Mouse (Mus musculus) midbrain, embryonic 16.5 days (tissue): ENCODE measurements around the gene Dnajc16. TPM values are rescaled to one million over a fixed set of nuclear protein-coding genes. Genes with fewer than 3 reads are reported as not detected.

ENCODE experiments used
- ATAC-seq: fragments of 200-750 bp; cut with Nextera tagmentation; 2 replicates; pipeline ENCODE4 v1.8.0; 2017; ENCODE audit warnings: moderate TSS enrichment
- H3K27ac ChIP-seq: fragments of 300-500 bp; sonication (generic); 2 replicates; pipeline ENCODE4 v1.5.1; 2014; ENCODE audit warnings: mild to moderate bottlenecking, low read length, mixed read lengths
- H3K27me3 ChIP-seq: fragments of 300-500 bp; sonication (generic); 2 replicates; pipeline ENCODE4 v1.6.1; 2014; ENCODE audit warnings: low read depth, low read length, mixed read lengths; ENCODE audit not compliant: control insufficient read depth, insufficient read depth
- H3K36me3 ChIP-seq: fragments of 300-500 bp; sonication (generic); 2 replicates; pipeline ENCODE4 v1.6.1; 2014; ENCODE audit warnings: mild to moderate bottlenecking, low read length, moderate library complexity, mixed read lengths; ENCODE audit not compliant: control insufficient read depth, insufficient read depth
- H3K4me1 ChIP-seq: fragments of 300-500 bp; sonication (generic); 2 replicates; pipeline ENCODE4 v1.6.1; 2014; ENCODE audit warnings: mild to moderate bottlenecking, low read length, mixed read lengths; ENCODE audit not compliant: control insufficient read depth, insufficient read depth
- H3K4me2 ChIP-seq: fragments of 300-500 bp; sonication (generic); 2 replicates; pipeline ENCODE4 v1.6.1; 2014; ENCODE audit warnings: mild to moderate bottlenecking, low read length, mixed read lengths
- H3K4me3 ChIP-seq: fragments of 300-500 bp; sonication (generic); 2 replicates; pipeline ENCODE4 v1.5.1; 2014; ENCODE audit warnings: low read depth, mild to moderate bottlenecking, low read length, moderate library complexity, mixed read lengths
- H3K9ac ChIP-seq: fragments of 300-500 bp; sonication (generic); 2 replicates; pipeline ENCODE4 v1.6.1; 2014; ENCODE audit warnings: low read depth, low read length, mixed read lengths
- H3K9me3 ChIP-seq: fragments of 300-500 bp; sonication (generic); replicated peaks from 2 replicates; pipeline ENCODE4 v1.6.1; 2014; ENCODE audit warnings: mild to moderate bottlenecking, low read length, mixed read lengths; ENCODE audit not compliant: control insufficient read depth, poor library complexity, severe bottlenecking
- WGBS: fragments of 180-500 bp; shearing (Covaris S2); extraction: QIAGEN DNeasy Blood & Tissue Kit; methylation state at CpG from one replicate; pipeline ENCODE4 v1.1.7; 2014; 5-methylcytosine and 5-hydroxymethylcytosine counted together
- polyA plus RNA-seq: library from polyadenylated mRNA; unstranded; fragments of >200 nt; fragmentation: Nextera tagmentation; extraction: Ambion mirVana; gene quantifications from 2 replicates; pipeline ENCODE4 v1.2.1, GENCODE M21; 2015

The Dnajc16 gene
- polyA plus RNA-seq, 1 experiment from 2014 or later: 6.6 TPM

DNA sequence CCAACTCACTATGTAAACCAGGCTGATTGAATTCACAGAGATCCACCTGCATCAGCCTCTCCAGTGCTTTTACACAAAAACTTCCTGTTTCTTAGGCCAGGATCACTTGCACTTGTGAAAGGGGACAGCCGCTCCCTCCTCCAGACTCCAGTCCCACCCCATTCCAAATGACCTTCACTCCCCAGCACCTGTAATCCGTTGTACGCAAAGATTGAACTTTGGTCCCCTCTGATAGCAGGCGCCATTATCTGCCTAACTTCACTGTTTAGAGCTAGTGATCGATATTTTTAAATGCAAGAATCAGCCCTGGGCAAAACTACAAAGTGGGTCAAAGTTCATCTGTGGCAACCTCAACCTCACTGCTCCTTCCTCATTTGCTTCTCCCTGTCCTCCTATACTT, 59.0 kb downstream of the Dnajc16 start:
- no peak overlapping the region for H3K4me3 ChIP-seq
- no peaks in the 10 kb centered on the region for H3K36me3 ChIP-seq
- no peaks in the 10 kb centered on the region for H3K9me3 ChIP-seq
- no peak overlapping the region for H3K27ac ChIP-seq
- peaks cover 9% of the 10 kb centered on the region; the same call in 1 of the 2 replicates for H3K4me1 ChIP-seq
- ATAC-seq: no peak
- WGBS: 75% methylated on average over 5 of the region's 5 CpGs
- H3K4me2 ChIP-seq: no peak overlapping the region
- H3K9ac ChIP-seq: no peak overlapping the region
- 0 out of 2 replicates have a peak, but pooled peaks cover 2% of the 10 kb centered on the region for H3K27me3 ChIP-seq

- H3K27ac ChIP-seq: no peak overlapping the region
- H3K4me3 ChIP-seq: no peak overlapping the region
- 0 out of 2 replicates have a peak, but pooled peaks cover 2% of the 10 kb centered on the region for H3K27me3 ChIP-seq
- ATAC-seq: no peak
- H3K9ac ChIP-seq: no peak overlapping the region
- no peaks in the 10 kb centered on the region for H3K36me3 ChIP-seq
- H3K4me1 ChIP-seq: peaks cover 6% of the 10 kb centered on the region; the same call in 1 of the 2 replicates
- 89% methylated on average over 13 of the region's 13 CpGs for WGBS
- no peak overlapping the region for H3K4me2 ChIP-seq
- no peaks in the 10 kb centered on the region for H3K9me3 ChIP-seq
These were observed 60.3 kb downstream of the Dnajc16 start for GRCm38 (mm10) chr4:141730401-141730800.

GRCm38 (mm10) chr4:141729266-141729665, 61.5 kb downstream of the Dnajc16 start:
- 0 out of 2 replicates have a peak, but pooled peaks cover under 1% of the 10 kb centered on the region for H3K4me1 ChIP-seq
- H3K4me2 ChIP-seq: no peak overlapping the region
- no peak overlapping the region for H3K27ac ChIP-seq
- no peak for ATAC-seq
- 80% methylated on average over 3 of the region's 3 CpGs for WGBS
- no peaks in the 10 kb centered on the region for H3K36me3 ChIP-seq
- 0 out of 2 replicates have a peak, but pooled peaks cover 2% of the 10 kb centered on the region for H3K27me3 ChIP-seq
- H3K4me3 ChIP-seq: no peak overlapping the region
- no peaks in the 10 kb centered on the region for H3K9me3 ChIP-seq
- no peak overlapping the region for H3K9ac ChIP-seq

GRCm38 (mm10) chr4:141725738-141726137, 65.0 kb downstream of the Dnajc16 start:
- Histone ChIP-seq H3K36me3 (no peaks in the 10 kb centered on the region), H3K27ac (no peak overlapping the region), H3K9ac (no peak overlapping the region), H3K4me3 (no peak overlapping the region), H3K4me2 (no peak overlapping the region), H3K4me1 (peaks cover 16% of the 10 kb centered on the region), H3K27me3 (0 out of 2 replicates have a peak, but pooled peaks cover 2% of the 10 kb centered on the region), H3K9me3 (no peaks in the 10 kb centered on the region)
- ATAC-seq: no peak
- 63% methylated on average over 3 of the region's 3 CpGs for WGBS

DNA sequence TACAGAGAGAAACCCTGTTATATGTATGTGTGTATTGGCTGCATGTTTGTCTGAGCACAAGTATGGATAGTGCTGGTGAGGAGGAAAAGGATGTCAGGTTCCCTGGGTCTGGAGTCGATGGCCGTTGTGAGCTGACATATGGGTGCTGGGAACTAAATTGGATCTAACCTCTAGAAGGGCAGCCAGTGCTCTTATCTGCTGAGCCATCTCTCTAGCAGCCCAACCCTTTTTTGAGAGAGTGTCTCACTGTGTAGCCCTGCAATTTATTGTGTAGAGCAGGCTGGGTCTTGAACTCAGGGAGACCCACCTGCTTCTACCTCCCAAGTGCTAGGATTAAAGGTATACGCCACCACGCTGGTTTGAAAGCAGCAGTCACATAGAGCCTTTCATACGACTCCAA, 65.5 kb downstream of the Dnajc16 start:
- ATAC-seq: no peak
- WGBS: 80% methylated on average over 5 of the region's 5 CpGs
- 0 out of 2 replicates have a peak, but pooled peaks cover 2% of the 10 kb centered on the region for H3K27me3 ChIP-seq

DNA sequence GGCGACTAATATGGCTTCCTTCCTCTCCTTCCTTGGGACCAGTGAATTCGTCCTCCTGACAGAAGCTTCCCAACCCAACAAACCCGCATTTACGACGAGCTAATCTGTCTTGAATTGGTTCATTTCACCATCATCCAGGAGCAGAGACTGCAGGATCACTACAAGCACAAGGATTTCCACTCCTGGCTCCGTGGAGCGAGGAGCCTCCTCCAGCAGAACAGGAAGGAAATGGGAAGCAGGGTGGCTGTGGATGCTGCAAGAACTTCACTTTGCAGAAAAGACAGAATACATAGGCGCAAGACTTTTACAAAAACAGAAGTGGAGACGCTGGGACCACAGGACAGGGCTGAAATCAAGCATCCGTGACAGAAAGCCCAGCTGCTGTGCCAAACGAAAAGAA, 66.1 kb downstream of the Dnajc16 start:
- no peak overlapping the region for H3K27ac ChIP-seq

More for the DNA sequence above, 65.5 kb downstream of the Dnajc16 start:
- Histone ChIP-seq H3K27ac (no peak overlapping the region), H3K4me3 (no peak overlapping the region), H3K4me2 (no peak overlapping the region), H3K9me3 (no peaks in the 10 kb centered on the region), H3K9ac (no peak overlapping the region), H3K36me3 (no peaks in the 10 kb centered on the region), H3K4me1 (peaks cover 20% of the 10 kb centered on the region)

GRCm38 (mm10) chr4:141723673-141724068, 67.1 kb downstream of the Dnajc16 start:
- Histone ChIP-seq H3K4me1 (peaks cover 20% of the 10 kb centered on the region), H3K27ac (peak overlapping the region; percentile 85), H3K9ac (peak overlapping the region; percentile 79), H3K27me3 (no peaks in the 10 kb centered on the region), H3K4me2 (peak overlapping the region; percentile 73), H3K36me3 (no peaks in the 10 kb centered on the region), H3K4me3 (peak overlapping the region; percentile 99), H3K9me3 (no peaks in the 10 kb centered on the region)
- ATAC-seq: peak; percentile 73
- 5% methylated on average over 13 of the region's 13 CpGs for WGBS

More for the DNA sequence above, 66.1 kb downstream of the Dnajc16 start:
- Histone ChIP-seq H3K9me3 (no peaks in the 10 kb centered on the region), H3K4me2 (no peak overlapping the region), H3K27me3 (no peaks in the 10 kb centered on the region), H3K4me1 (peaks cover 20% of the 10 kb centered on the region), H3K4me3 (no peak overlapping the region), H3K36me3 (no peaks in the 10 kb centered on the region), H3K9ac (no peak overlapping the region)
- 72% methylated on average over 11 of the region's 11 CpGs for WGBS
- no peak for ATAC-seq

DNA sequence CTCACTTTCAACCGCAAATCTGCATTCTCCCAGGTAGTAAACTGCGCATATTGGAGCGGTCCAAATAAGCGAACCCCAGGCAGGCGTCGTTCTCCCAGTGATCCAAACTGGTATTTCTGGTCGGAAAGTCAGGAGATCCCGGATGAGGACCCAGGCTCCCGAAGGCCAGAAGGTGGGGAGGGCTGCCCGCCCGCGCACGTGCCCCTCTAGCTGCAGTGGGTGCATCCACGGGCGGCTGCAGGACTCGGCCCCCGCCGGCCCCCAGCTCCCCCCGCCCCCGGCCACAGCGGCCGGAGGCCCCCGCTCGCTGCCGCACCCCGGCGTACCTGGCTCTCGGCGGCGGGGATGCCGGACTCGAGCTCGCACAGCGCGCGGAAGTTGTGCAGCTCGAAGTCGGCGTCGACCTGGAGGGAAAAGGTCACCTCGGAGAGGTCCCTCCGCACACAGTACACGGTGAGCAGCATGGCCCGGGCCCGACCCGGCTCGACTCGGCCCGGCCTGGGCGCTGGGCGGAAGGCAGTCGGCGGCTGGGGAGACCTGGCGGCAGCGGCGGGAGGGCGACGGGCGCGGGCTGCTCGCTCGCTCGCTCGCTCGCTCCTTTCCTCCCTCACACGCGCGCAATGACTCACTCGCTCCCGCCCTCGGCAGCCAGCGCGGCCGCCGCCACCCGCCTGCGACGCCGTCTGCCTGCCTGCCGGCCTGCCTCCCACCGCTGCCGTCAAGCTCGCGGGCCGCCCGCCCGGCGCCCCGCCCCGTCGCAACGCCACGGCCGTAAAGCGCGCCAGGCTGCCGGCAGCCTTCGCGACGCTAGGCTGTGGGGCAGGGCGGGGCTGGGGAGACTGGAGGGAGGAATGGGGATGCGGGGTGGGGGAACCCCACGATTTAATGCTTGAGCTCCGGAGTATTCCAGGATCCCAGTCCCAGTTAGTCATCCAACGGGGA, 67.7 kb downstream of the Dnajc16 start, which contains the start of gene Ddi2:
TSS of gene Ddi2 (minus strand) at position 689 of the 942 bp plus-strand sequence.
- Histone ChIP-seq H3K4me1 (peaks cover 20% of the 10 kb centered on the region), H3K9ac (peak within 1 kb of the TSS; percentile 79), H3K4me3 (peak within 1 kb of the TSS; percentile 99), H3K27ac (peak within 1 kb of the TSS; percentile 85), H3K9me3 (no peaks in the 10 kb centered on the region), H3K27me3 (no peaks in the 10 kb centered on the region), H3K36me3 (no peaks in the 10 kb centered on the region), H3K4me2 (peak within 1 kb of the TSS; percentile 76)
- ATAC-seq: peak; percentile 93
- 1% methylated on average over 60 of the region's 105 CpGs for WGBS

DNA sequence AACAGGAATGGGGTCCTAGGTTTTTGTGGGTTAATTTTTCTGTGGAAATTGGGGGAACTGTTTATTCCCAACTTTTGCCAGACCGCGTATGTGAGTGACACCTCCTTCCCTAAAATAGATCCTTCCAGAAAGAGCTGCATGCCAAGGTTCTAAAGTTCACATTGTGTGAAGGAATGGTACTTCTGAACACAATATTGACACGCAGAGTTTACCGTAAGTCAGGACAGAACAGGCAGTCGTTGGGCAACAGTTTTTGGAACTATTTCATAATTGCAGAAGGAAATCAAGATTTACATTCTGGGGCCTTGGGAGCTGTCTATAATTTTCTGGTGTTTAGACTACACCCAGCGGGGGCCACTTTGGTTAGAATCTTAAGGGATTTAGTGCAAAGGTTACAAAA, 68.8 kb downstream of the Dnajc16 start:
- Histone ChIP-seq H3K9ac (no peak overlapping the region), H3K36me3 (no peaks in the 10 kb centered on the region), H3K27me3 (no peaks in the 10 kb centered on the region), H3K4me2 (peak overlapping the region; percentile 76), H3K27ac (no peak overlapping the region), H3K4me1 (peaks cover 20% of the 10 kb centered on the region), H3K9me3 (no peaks in the 10 kb centered on the region), H3K4me3 (peak overlapping the region; percentile 99)
- WGBS: 83% methylated on average over 6 of the region's 6 CpGs
- no peak for ATAC-seq
